Mouse (Mus musculus) embryonic fibroblast, embryonic 13.5 days (primary cell): ENCODE results near the gene Edrf1.
"Not testable (repeated sequence)": the region's sequence is repeated elsewhere in the genome, so short reads cannot be mapped to it uniquely, and the experiment has no call there.

Experiments
- CTCF ChIP-seq: IDR thresholded peaks from 2 replicates; pipeline ENCODE4 v1.5.1; 2011; ENCODE audit warnings: mild to moderate bottlenecking, control low read depth, low read length, moderate library complexity, borderline replicate concordance; ENCODE audit not compliant: insufficient read depth
- POLR2A ChIP-seq: IDR thresholded peaks from 2 replicates; pipeline ENCODE4 v1.6.1; 2011; ENCODE audit warnings: low read depth, mild to moderate bottlenecking, control low read depth, low read length, moderate library complexity

- TF ChIP-seq CTCF, POLR2A: not testable (repeated sequence)
Measured at GRCm38 (mm10) chr7:133685644-133686043, 48.3 kb downstream of the Edrf1 start.
